Mouse (Mus musculus) lung, adult 2 months (tissue): Measurements from ENCODE around the gene Dlg4.

Source experiments
- CTCF ChIP-seq: fragments of 200-500 bp; IDR thresholded peaks from 2 replicates; pipeline ENCODE4 v1.5.1; 2011; ENCODE audit warnings: mild to moderate bottlenecking, low read length, control low read depth; ENCODE audit not compliant: insufficient read depth
- POLR2A ChIP-seq: fragments of 200-500 bp; IDR thresholded peaks from 2 replicates; pipeline ENCODE4 v1.6.1; 2011; ENCODE audit warnings: low read depth, mild to moderate bottlenecking, control low read depth, low read length, borderline replicate concordance; ENCODE audit errors: extremely low read depth

DNA sequence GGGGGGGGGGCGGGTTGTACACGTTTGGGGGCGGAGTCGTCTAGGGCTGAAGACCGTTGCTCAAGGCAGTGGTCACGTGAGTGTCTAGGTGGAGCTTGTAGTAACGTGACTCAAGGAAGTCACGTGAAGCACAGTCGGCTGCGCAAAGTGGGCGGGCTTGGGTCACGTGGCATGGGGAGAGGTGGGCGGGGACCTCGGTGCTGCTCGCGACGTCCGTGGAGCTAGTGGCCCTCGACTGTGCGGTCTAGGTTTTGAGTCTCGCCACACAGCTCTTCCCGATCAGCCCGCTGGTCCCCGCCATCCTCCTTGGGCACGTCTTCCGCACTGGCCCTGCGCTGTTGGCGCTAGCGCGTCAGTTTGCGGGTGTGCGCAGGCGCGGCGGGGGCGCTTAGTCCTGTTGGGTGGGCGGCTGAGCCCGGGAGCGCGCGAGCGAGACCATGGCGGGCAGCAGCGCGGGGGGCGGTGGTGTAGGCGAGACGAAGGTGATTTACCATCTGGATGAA lies 16.3 kb upstream of the Dlg4 start, which contains the start of gene Dvl2:
- TF ChIP-seq POLR2A, result peak; percentile 97
- no peak for TF ChIP-seq CTCF
